Mouse (Mus musculus) hindbrain, embryonic 13.5 days (tissue): ENCODE results near the gene Ntn3. TPM values are rescaled to one million over a fixed set of nuclear protein-coding genes. Genes with fewer than 3 reads are reported as not detected.

Experiments
- ATAC-seq: fragments of 200-750 bp; cut with Nextera tagmentation; 2 replicates; pipeline ENCODE4 v1.8.0; 2017; ENCODE audit warnings: moderate TSS enrichment; ENCODE audit not compliant: low FRiP score
- H3K27ac ChIP-seq: fragments of 300-500 bp; sonication (generic); 2 replicates; pipeline ENCODE4 v1.5.1; 2015; ENCODE audit warnings: inconsistent platforms, mild to moderate bottlenecking, moderate library complexity
- H3K27me3 ChIP-seq: fragments of 300-500 bp; sonication (generic); 2 replicates; pipeline ENCODE4 v1.6.1; 2015; ENCODE audit warnings: mild to moderate bottlenecking, inconsistent platforms
- H3K36me3 ChIP-seq: fragments of 300-500 bp; sonication (generic); 2 replicates; pipeline ENCODE4 v1.6.1; 2015; ENCODE audit warnings: mild to moderate bottlenecking, inconsistent platforms
- H3K4me1 ChIP-seq: fragments of 300-500 bp; sonication (generic); replicated peaks from 2 replicates; pipeline ENCODE4 v1.6.1; 2015; ENCODE audit warnings: inconsistent platforms
- H3K4me2 ChIP-seq: fragments of 300-500 bp; sonication (generic); 2 replicates; pipeline ENCODE4 v1.6.1; 2015; ENCODE audit warnings: inconsistent platforms, mild to moderate bottlenecking, moderate library complexity
- H3K4me3 ChIP-seq: fragments of 300-500 bp; sonication (generic); 2 replicates; pipeline ENCODE4 v1.5.1; 2015; ENCODE audit warnings: mild to moderate bottlenecking, inconsistent platforms
- H3K9ac ChIP-seq: fragments of 300-500 bp; sonication (generic); 2 replicates; pipeline ENCODE4 v1.6.1; 2015; ENCODE audit warnings: mild to moderate bottlenecking, inconsistent platforms
- H3K9me3 ChIP-seq: fragments of 300-500 bp; sonication (generic); 2 replicates; pipeline ENCODE4 v1.6.1; 2016; ENCODE audit warnings: inconsistent platforms
- WGBS: fragments of 180-500 bp; shearing (Covaris S2); methylation state at CpG from one replicate; pipeline ENCODE4 v1.1.7; 2015; 5-methylcytosine and 5-hydroxymethylcytosine counted together
- polyA plus RNA-seq: library from polyadenylated mRNA; unstranded; fragments of >200 nt; fragmentation: Nextera tagmentation; extraction: Ambion mirVana; gene quantifications from 2 replicates; pipeline ENCODE4 v1.2.1, GENCODE M21; 2015

The Ntn3 gene
- polyA plus RNA-seq, 1 experiment from 2014 or later = 4.2 TPM

DNA sequence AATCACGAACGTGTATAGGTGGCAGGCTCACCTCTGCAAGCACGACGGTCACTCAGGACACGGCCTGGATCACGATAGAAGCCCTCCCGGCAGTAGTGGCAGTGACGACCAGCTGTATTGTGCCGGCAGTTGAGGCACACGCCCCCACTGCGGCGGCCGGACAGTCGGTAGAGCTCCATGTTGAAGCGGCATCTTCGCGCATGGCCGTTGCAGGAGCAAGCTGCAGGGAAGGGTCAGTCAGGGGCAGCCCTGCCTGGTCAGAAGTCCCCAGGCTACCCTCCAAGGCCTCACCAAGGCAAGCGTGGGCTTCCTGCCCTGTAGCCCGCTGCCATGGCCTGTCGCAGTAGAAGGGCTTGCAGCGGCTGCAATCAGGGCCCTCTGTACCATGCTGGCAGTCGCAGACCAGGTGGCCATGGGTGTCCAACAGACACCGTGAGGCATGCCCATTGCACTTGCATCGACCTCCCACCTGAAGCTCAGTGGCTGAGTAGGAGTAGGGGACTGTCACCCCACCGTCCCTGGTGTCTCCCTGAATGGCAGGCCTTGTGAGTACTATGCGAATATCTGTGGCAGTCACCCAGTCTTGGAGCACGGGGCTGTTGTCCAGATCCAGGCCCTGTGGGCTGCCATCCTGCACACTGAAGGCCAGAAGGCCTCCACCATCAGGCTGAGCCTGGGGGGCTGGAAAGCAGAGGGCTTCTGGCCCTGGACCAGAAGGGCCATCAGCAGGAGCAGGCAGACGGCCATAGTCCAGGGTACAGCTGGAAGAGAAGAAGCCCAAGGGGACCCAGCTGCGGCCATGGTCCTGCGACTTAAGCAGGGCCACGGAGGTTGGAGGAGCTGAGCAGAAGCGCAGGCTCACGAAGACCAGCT is 1.3 kb downstream of the Ntn3 start:
- H3K27me3 ChIP-seq = peaks cover 32% of the 10 kb centered on the region
- WGBS = 54% methylated on average over 34 of the region's 34 CpGs
- peak overlapping the region; percentile 92 for H3K4me2 ChIP-seq
- no peaks in the 10 kb centered on the region for H3K36me3 ChIP-seq
- H3K4me1 ChIP-seq = peaks cover 90% of the 10 kb centered on the region
- peak overlapping the region; percentile 80; the same call in 1 of the 2 replicates for H3K27ac ChIP-seq
- peak overlapping the region; percentile 75 for H3K4me3 ChIP-seq
- peak overlapping the region; percentile 81 for H3K9ac ChIP-seq
- no peak for ATAC-seq
- no peaks in the 10 kb centered on the region for H3K9me3 ChIP-seq

DNA sequence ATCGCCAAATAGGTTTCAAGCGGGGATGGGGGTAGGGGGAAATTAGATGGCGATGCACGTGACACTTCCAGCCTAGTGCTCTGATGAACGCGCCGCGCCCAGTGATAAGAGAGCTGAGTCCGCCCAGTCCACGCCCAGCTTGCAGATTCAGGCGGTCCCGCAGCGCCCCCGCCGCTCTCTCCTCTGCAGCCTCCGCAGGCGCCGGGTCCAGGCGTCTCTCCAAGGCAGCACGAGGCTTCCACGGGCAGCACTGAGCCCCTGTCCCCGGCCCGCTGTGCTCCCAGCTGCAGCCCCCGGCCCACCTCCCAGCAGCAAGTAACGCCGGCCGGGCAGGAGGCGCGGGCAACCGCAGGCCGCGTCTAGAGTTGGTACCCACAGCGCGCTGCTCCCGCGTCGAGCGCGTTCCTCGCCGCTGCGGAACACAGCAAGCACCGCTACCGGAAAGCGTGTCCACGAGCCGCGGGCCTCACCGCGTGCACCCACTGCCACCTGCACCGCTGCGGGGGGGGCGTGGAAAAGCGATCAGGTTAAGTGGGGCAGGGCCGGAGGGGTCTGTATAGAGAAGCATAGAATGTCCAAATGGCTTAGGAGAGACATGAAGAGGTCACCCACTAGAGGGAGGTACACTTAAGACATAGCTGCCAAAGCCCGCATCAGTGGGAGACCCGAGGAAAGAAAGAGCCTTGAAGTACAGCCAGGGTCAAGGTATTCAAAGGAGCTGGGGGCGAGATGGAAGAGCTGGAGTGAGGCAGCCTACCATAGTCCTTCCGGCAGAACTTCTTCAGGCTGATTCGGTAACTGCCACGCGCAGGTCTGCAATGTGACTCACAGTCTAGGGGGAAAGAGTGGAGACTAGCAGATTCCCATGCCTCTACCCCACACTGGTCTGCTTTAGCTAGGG is 2.6 kb downstream of the Ntn3 start:
- peaks cover 32% of the 10 kb centered on the region for H3K27me3 ChIP-seq
- H3K4me2 ChIP-seq = peak overlapping the region; percentile 92
- H3K4me3 ChIP-seq = peak overlapping the region; percentile 75
- no peaks in the 10 kb centered on the region for H3K9me3 ChIP-seq
- H3K27ac ChIP-seq = peak overlapping the region; percentile 89
- 6% methylated on average over 62 of the region's 62 CpGs for WGBS
- H3K9ac ChIP-seq = peak overlapping the region; percentile 87
- H3K36me3 ChIP-seq = no peaks in the 10 kb centered on the region
- peaks cover 90% of the 10 kb centered on the region for H3K4me1 ChIP-seq
- peak; percentile 28 for ATAC-seq

DNA sequence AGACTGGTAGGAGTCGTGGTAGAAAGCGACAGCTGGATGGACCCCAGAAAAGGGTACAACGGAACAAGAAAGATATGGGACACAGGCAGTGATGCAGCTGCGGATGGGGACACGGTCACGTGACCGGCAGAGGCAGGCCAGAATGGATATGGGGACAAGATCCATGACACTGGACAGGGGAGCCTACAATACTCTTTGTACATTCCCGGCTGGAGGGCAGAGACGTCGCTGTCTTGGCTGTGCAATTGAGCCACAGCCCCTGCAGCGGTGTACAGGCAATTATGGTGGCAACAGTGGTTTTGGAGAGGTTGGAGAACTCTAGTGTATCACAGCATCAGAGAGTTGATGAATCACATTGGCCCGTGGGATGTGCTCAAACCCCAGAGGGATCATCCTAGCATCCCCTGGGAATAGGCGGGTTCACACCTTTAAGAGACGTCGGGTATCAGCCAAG is 3.4 kb downstream of the Ntn3 start:
- H3K4me2 ChIP-seq = peak overlapping the region; percentile 92
- peaks cover 85% of the 10 kb centered on the region for H3K4me1 ChIP-seq
- H3K36me3 ChIP-seq = no peaks in the 10 kb centered on the region
- 5% methylated on average over 15 of the region's 15 CpGs for WGBS
- H3K9me3 ChIP-seq = no peaks in the 10 kb centered on the region
- ATAC-seq = peak; percentile 21
- peak overlapping the region; percentile 87 for H3K9ac ChIP-seq
- peak overlapping the region; percentile 75 for H3K4me3 ChIP-seq
- H3K27me3 ChIP-seq = peaks cover 31% of the 10 kb centered on the region
- peak overlapping the region; percentile 89 for H3K27ac ChIP-seq

DNA sequence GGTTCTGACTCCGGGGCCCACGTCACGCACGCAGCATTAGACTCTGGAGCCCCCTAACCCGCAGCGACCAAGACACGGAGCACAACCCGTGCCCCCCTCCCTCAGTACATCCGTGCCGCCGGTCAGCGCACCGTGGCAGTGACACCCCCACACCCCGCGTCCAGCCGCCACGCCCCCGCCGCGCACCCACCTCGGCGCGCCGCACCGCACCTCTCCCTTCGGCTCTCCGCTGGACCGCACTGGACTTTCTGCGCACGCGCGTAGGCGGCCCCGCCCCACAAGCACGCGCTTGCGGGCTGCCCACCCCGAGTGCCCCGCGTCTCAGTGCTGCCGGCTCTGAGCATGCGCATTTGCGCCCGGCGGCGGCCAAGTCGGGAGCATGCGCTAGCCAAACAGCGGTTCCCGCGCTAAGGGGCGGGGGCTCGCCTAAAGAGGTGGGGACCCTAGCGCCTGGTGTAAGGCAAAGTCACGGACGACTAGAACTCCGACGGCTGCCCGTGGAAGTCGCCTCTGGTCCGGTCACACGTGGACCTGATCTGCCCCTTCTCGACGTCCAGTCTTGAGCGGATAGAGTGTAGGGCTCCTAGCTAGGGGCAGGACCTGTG is 3.9 kb downstream of the Ntn3 start, which contains the start of gene Tbc1d24:
TSS of gene Tbc1d24 (minus strand) at position 279 of the 605 bp plus-strand sequence.
- WGBS = 1% methylated on average over 59 of the region's 65 CpGs
- Histone ChIP-seq H3K4me2 (peak within 1 kb of the TSS; percentile 92), H3K4me3 (peak within 1 kb of the TSS; percentile 75), H3K27me3 (peaks cover 26% of the 10 kb centered on the region), H3K36me3 (no peaks in the 10 kb centered on the region), H3K4me1 (peaks cover 81% of the 10 kb centered on the region), H3K9me3 (no peaks in the 10 kb centered on the region), H3K27ac (peak within 1 kb of the TSS; percentile 89), H3K9ac (peak within 1 kb of the TSS; percentile 87)
- peak; percentile 82 for ATAC-seq

DNA sequence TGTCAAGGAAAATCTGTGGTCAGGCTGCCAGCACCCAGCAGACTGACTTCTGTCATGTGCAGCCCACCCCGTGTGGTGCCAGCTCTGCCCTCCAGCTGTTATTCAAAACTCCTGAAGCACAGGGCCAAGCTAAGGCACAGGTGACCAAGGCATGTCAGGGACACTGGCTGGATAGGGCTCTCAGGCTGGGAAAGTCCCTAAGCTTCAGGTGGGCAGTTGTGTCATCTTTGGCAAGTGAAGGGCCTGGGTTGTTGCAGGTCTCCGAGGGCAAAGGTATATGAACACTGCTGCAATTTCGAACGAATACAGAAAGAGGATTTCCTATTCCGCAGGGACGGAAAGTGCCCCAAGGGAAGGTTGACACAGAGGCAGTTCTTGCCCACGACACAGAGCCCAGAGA is 4.5 kb downstream of the Ntn3 start:
- Histone ChIP-seq H3K4me3 (peak overlapping the region; percentile 75), H3K9me3 (no peaks in the 10 kb centered on the region), H3K9ac (peak overlapping the region; percentile 87), H3K27ac (peak overlapping the region; percentile 30), H3K4me1 (peaks cover 77% of the 10 kb centered on the region), H3K36me3 (no peaks in the 10 kb centered on the region), H3K4me2 (peak overlapping the region; percentile 92), H3K27me3 (peaks cover 21% of the 10 kb centered on the region)
- 10% methylated on average over 7 of the region's 7 CpGs for WGBS
- ATAC-seq = no peak

DNA sequence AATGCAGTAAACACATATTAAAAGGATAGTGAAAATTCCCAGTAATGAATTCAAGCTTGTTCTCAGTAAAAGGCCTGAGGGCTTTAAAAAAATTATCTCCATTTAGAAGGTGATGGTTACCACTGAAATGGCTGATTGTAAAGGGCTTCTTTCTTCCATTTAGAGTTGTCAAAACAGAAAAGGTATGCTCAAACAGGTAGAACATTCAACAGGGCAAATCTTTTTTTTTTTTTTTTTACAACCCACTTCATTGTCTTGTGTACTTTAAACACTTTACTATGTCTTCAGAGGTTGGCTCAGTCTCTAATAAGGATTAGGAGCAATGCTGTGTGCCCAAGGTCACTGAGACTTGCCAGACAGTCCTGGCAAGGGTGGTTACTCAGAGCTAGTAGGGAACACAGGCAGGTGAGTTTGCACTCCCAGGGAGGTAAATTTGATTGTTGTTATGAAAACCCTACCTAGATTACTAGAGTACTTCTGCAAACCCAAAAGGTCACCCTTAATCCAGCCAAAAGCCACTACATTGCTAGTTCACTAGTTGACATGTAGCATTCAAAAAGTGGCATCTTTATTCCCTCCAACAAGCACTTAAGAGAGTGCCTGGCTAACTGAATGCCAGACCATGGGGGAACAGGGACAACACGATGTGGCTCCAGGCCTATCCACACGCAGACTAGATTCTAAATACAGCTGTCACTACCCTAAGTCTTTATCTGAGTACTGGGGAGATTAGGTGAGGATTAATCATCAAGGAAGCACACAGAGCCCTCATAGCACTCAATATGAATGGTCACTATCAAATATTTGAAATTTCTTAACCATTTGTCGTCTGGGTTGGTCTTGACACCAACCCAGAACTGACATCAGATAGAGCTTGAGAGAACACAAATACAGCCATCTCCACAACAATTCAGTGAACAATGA is 5.5 kb downstream of the Ntn3 start:
- no peak for ATAC-seq
- WGBS = 77% methylated on average over 3 of the region's 3 CpGs
- Histone ChIP-seq H3K9ac (peak overlapping the region; percentile 87), H3K36me3 (no peaks in the 10 kb centered on the region), H3K4me1 (peaks cover 69% of the 10 kb centered on the region), H3K27ac (peak overlapping the region; percentile 9; the same call in 1 of the 2 replicates), H3K9me3 (no peaks in the 10 kb centered on the region), H3K4me2 (peak overlapping the region; percentile 92), H3K4me3 (peak overlapping the region; percentile 75), H3K27me3 (peaks cover 21% of the 10 kb centered on the region)

DNA sequence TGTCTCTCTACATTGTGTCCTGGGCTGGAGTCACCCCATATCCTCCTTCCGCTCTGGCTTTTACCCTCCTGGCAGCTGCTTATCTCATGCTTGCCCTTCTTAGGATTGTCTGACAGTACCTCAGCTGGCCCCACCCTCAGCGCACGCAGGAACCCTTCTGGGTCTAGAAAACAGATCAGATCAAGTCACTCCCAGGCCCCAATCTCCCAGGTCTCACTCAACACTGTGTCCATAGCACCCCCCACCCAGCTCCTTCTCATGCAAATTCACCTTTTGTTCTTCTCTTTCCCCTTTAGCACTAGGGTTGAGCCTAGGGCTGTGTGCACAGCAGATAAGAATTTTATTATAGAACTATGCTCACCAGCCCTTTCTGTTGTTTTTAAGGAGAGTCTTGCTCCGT is 6.3 kb downstream of the Ntn3 start:
- 38% methylated on average over 4 of the region's 4 CpGs for WGBS
- Histone ChIP-seq H3K27ac (peak overlapping the region; percentile 9; the same call in 1 of the 2 replicates), H3K4me2 (peak overlapping the region; percentile 92), H3K4me1 (peaks cover 61% of the 10 kb centered on the region), H3K36me3 (no peaks in the 10 kb centered on the region), H3K9me3 (no peaks in the 10 kb centered on the region), H3K27me3 (peaks cover 14% of the 10 kb centered on the region), H3K9ac (peak overlapping the region; percentile 59), H3K4me3 (peak overlapping the region; percentile 16; the same call in 1 of the 2 replicates)
- no peak for ATAC-seq

DNA sequence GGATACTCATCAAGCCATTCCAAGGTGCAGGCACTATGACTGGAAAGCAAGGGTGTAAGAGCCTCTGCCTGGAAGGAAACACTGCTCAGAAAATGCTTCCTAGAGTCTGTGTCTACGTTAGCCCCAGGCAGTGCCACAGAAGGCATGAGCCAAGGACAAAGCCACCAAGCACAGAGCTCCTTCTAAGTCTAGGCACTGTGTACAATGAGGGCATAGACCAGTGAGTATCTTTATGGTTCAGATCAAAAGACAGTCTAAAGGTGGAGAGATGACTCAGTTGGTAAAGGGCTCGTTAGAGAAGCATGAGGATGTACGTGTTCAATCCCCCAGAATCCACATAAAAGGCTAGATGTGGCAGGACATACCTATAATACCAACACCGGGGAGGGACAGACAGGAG is 8.2 kb downstream of the Ntn3 start:
- Histone ChIP-seq H3K4me1 (peaks cover 46% of the 10 kb centered on the region), H3K27ac (no peak overlapping the region), H3K9me3 (no peaks in the 10 kb centered on the region), H3K27me3 (0 out of 2 replicates have a peak, but pooled peaks cover under 1% of the 10 kb centered on the region), H3K36me3 (no peaks in the 10 kb centered on the region), H3K9ac (0 out of 2 replicates have a peak overlapping the region, but pooled peaks have one; percentile 9), H3K4me2 (no peak overlapping the region), H3K4me3 (no peak overlapping the region)
- WGBS = 91% methylated on average over 4 of the region's 4 CpGs
- ATAC-seq = no peak

DNA sequence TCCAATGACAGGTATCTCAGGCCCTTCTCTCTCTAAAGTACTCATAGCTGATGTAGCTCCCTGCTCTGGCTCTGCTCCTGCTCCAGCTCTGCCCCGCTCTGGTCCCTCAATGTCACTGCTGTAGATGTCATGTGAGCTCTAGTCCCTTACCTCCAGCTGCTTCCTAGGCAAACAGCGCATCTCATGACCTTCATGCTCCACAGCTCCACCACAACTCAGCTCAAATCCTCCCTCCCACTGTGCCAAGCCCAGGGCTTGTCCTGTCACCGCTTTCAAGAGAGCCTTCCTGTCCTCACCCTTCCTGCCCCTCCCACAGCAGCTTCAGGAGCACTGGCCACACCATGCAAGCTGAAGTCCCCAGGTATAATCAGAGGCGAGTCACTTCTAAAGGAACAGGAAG is 9.6 kb downstream of the Ntn3 start:
- Histone ChIP-seq H3K4me3 (no peak overlapping the region), H3K27me3 (no peaks in the 10 kb centered on the region), H3K4me2 (no peak overlapping the region), H3K4me1 (peaks cover 38% of the 10 kb centered on the region), H3K27ac (no peak overlapping the region), H3K9ac (no peak overlapping the region), H3K9me3 (no peaks in the 10 kb centered on the region), H3K36me3 (no peaks in the 10 kb centered on the region)
- 81% methylated on average over 4 of the region's 4 CpGs for WGBS
- ATAC-seq = no peak

DNA sequence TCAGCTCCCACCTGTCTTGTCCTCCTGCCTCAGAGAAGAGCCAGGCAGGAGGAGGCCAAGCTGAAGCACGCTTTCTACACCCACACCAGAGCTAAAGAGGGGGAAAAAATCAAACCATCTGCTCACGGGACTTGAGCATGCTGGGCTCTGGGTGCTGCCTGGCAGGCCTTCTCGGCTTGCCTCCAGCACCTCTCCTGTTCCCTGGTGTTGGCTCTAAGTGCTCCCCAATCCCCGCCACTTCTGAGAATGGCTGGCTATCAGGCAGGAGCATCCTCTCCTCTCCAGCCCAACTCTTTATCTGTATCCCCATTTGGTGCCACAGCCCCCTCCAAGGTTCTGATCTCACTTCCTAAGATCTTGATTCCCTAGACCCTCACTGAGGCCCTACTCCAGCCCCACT is 10.1 kb downstream of the Ntn3 start:
- no peaks in the 10 kb centered on the region for H3K27me3 ChIP-seq
- 83% methylated on average over 4 of the region's 4 CpGs for WGBS
- peaks cover 33% of the 10 kb centered on the region for H3K4me1 ChIP-seq
- H3K27ac ChIP-seq = no peak overlapping the region
- no peaks in the 10 kb centered on the region for H3K9me3 ChIP-seq
- no peak overlapping the region for H3K4me3 ChIP-seq
- no peaks in the 10 kb centered on the region for H3K36me3 ChIP-seq
- no peak for ATAC-seq
- no peak overlapping the region for H3K4me2 ChIP-seq
- no peak overlapping the region for H3K9ac ChIP-seq
